Mouse (Mus musculus) embryonic facial prominence, embryonic 12.5 days (tissue): ENCODE measurements around the gene Afmid. TPM values are rescaled to one million over a fixed set of nuclear protein-coding genes. Genes with fewer than 3 reads are reported as not detected.
"Not testable (repeated sequence)": the region's sequence is repeated elsewhere in the genome, so short reads cannot be mapped to it uniquely, and the experiment has no call there.

Source experiments
- ATAC-seq: fragments of 200-750 bp; cut with Nextera tagmentation; 2 replicates; pipeline ENCODE4 v1.8.0; 2017; ENCODE audit not compliant: insufficient number of reproducible peaks, insufficient read depth, low FRiP score, low TSS enrichment
- H3K27ac ChIP-seq: fragments of 300-500 bp; sonication (generic); 2 replicates; pipeline ENCODE4 v1.5.1; 2016; ENCODE audit warnings: mild to moderate bottlenecking
- H3K27me3 ChIP-seq: fragments of 300-500 bp; sonication (generic); 2 replicates; pipeline ENCODE4 v1.6.1; 2016; ENCODE audit warnings: mild to moderate bottlenecking, moderate library complexity
- H3K36me3 ChIP-seq: fragments of 300-500 bp; sonication (generic); 2 replicates; pipeline ENCODE4 v1.6.1; 2016; ENCODE audit warnings: mild to moderate bottlenecking
- H3K4me1 ChIP-seq: fragments of 300-500 bp; sonication (generic); 2 replicates; pipeline ENCODE4 v1.6.1; 2016
- H3K4me2 ChIP-seq: fragments of 300-500 bp; sonication (generic); replicated peaks from 2 replicates; pipeline ENCODE4 v1.6.1; 2016; ENCODE audit warnings: mild to moderate bottlenecking, moderate library complexity
- H3K4me3 ChIP-seq: fragments of 300-500 bp; sonication (generic); 2 replicates; pipeline ENCODE4 v1.5.1; 2016; ENCODE audit warnings: mild to moderate bottlenecking
- H3K9ac ChIP-seq: fragments of 300-500 bp; sonication (generic); 2 replicates; pipeline ENCODE4 v1.6.1; 2016; ENCODE audit warnings: mild to moderate bottlenecking, moderate library complexity
- H3K9me3 ChIP-seq: fragments of 300-500 bp; sonication (generic); 2 replicates; pipeline ENCODE4 v1.6.1; 2016; ENCODE audit warnings: mild to moderate bottlenecking, moderate library complexity
- WGBS: fragments of 180-500 bp; shearing (Covaris S2); methylation state at CpG from one replicate; pipeline ENCODE4 v1.1.7; 2016; 5-methylcytosine and 5-hydroxymethylcytosine counted together
- polyA plus RNA-seq: library from polyadenylated mRNA; unstranded; fragments of >200 nt; fragmentation: Nextera tagmentation; extraction: Ambion mirVana; gene quantifications from 2 replicates; pipeline ENCODE4 v1.2.1, GENCODE M21; 2016

The Afmid gene
- polyA plus RNA-seq, 1 experiment from 2014 or later: 4.9 TPM

DNA sequence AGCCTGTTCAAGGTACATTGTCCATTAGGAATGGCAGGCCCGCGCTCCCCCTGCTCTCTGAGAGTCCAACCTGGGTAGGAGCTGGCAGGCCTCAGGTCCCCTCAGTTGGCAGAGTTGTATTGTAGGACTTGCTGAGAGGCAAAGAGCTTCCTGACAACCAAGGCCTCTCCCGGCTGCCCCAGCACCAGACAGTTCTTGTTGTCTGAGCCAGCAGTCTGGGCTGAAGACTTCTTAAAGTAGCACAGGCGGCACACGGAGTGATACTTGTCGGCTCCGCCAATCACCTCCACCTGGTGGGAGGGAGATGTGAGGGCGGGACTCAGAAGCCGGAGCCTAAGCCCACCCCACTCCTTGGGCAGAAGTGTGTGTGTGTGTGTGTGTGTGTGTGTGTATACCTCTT, 9.9 kb upstream of the Afmid start:
- peaks cover 82% of the 10 kb centered on the region for H3K36me3 ChIP-seq
- not testable (repeated sequence) for H3K27me3 ChIP-seq, H3K4me1 ChIP-seq, H3K9me3 ChIP-seq, H3K4me2 ChIP-seq, H3K9ac ChIP-seq, ATAC-seq, H3K4me3 ChIP-seq, H3K27ac ChIP-seq
- WGBS: 82% methylated on average over 9 of the region's 9 CpGs

DNA sequence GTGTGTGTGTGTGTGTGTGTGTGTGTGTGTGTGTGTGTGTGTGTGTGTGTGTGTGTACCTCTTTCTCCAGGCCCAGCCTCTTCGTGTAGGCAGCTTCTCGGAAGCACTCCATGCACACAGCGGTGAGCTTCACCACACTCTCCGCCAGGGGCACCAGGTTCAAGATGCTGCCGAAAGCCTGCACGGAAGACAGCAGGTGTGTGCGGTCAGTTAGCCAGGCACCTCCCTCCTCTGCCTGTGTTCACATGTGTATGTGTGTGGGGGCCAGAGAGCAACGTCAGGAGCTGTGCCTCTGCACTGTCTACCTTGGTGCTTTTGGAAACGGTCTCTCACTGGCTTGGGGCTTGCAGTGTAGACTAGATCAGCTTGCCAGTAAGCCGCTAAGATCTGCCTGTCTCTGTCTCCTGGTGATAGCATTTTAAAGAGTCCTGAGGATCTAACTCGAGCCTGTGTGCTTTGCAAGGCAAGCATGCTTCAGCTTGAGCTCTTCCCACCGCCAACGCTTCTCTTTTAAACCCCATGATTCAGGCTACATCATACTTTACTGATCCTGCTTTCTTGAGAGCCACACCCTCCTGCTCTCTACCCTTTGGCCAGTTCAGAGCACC, 9.2 kb upstream of the Afmid start:
- H3K27ac ChIP-seq: no peak overlapping the region
- no peak for ATAC-seq
- H3K4me1 ChIP-seq: no peaks in the 10 kb centered on the region
- peaks cover 88% of the 10 kb centered on the region for H3K36me3 ChIP-seq
- H3K9ac ChIP-seq: no peak overlapping the region
- H3K9me3 ChIP-seq: no peaks in the 10 kb centered on the region
- WGBS: 87% methylated on average over 11 of the region's 13 CpGs
- no peak overlapping the region for H3K4me3 ChIP-seq
- H3K4me2 ChIP-seq: no peak overlapping the region
- H3K27me3 ChIP-seq: no peaks in the 10 kb centered on the region

DNA sequence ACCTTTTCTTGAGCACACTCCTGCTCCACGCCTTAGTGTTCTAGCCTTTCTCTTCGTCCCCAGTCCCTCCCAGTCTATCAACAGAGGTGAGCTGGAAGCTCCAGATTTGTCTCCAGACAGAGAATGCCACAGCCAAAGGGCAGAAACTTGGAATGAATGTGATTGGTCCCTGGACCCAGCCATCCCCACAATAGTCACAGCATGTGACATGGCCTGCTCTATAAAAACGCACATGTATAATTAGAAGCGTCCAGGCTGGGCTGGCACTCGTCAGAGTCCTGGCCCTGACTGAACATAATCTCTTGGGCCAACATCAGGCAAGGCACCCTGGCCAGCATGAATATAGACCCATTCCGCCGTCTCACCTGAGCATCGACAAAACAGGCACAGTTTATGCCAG, 6.6 kb upstream of the Afmid start:
- WGBS: 75% methylated on average over 8 of the region's 8 CpGs
- H3K4me3 ChIP-seq: no peak overlapping the region
- peaks cover 80% of the 10 kb centered on the region for H3K36me3 ChIP-seq
- no peaks in the 10 kb centered on the region for H3K27me3 ChIP-seq
- H3K4me1 ChIP-seq: peaks cover 9% of the 10 kb centered on the region
- H3K9ac ChIP-seq: no peak overlapping the region
- H3K27ac ChIP-seq: no peak overlapping the region
- no peak for ATAC-seq
- H3K4me2 ChIP-seq: no peak overlapping the region
- no peaks in the 10 kb centered on the region for H3K9me3 ChIP-seq

DNA sequence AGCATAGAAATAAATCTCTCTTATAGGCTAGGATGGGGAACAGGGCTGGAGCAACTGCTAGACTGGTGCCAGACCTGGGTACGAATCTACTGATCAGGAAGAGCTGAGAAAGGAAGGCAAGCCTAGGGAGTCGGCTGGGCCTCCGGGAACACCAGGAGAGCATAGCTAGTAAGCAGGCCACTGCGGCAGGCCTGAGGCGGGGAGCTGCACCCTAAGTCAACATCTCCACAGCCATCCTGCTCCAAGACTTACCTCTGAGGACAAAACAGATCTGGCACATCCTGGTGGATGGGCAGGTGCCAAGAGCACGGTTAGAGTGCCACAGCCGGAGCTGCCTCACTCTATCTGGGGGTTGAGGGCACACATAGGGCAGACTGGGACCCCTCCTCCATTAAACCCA, 5.6 kb upstream of the Afmid start:
- Histone ChIP-seq H3K4me2 (no peak overlapping the region), H3K4me3 (no peak overlapping the region), H3K4me1 (peaks cover 14% of the 10 kb centered on the region), H3K9ac (no peak overlapping the region), H3K36me3 (peaks cover 70% of the 10 kb centered on the region), H3K27ac (no peak overlapping the region), H3K9me3 (no peaks in the 10 kb centered on the region), H3K27me3 (no peaks in the 10 kb centered on the region)
- 92% methylated on average over 7 of the region's 7 CpGs for WGBS
- ATAC-seq: no peak

DNA sequence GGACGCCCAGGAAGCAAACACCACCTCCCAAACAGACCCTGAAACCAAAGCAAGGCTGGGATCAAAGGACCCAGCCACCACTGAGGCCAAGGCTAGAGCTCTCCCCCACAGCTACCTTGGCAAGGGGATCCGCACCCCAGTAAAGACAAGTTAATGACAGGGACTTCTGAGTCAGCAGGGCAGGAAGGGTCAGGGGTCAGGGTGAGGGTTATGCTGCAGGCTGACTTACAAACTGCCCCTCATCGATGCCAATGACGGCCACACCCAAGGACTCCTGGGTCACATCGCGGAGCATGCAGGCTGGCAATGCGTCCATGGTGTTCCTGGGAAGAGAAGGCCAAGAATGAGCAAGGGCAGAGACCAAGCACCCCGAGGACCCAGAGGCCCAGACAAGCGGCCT, 3.9 kb upstream of the Afmid start:
- H3K9me3 ChIP-seq: no peaks in the 10 kb centered on the region
- H3K9ac ChIP-seq: no peak overlapping the region
- H3K36me3 ChIP-seq: peaks cover 54% of the 10 kb centered on the region
- no peak overlapping the region for H3K27ac ChIP-seq
- H3K27me3 ChIP-seq: no peaks in the 10 kb centered on the region
- H3K4me1 ChIP-seq: peaks cover 21% of the 10 kb centered on the region
- no peak overlapping the region for H3K4me3 ChIP-seq
- WGBS: 80% methylated on average over 9 of the region's 9 CpGs
- no peak for ATAC-seq
- no peak overlapping the region for H3K4me2 ChIP-seq

DNA sequence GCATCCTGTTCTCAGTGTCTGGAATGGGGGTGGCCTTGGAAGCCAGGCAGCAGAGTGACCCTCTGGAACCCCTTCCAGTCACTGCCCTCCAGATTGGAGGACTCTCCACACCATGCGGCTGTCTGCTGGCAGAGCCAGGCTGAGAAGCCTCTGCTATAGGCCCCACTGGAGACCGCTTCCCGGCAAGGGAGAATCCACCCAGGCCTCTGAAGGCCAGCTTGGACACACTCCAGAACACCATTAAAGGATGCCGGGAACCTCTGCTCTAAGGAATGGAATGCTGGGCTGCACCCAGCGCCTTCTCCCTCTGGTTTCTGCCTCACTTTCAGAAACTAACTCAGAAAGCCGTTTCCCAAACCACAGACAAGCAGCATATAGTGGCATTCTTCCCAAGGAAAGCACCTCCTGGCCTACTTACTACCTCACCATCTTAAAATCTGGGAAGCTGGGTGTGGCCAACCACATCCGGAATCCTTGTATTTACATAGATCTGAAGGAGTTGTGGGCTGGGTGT, 2.9 kb upstream of the Afmid start:
- ATAC-seq: no peak
- no peaks in the 10 kb centered on the region for H3K27me3 ChIP-seq
- H3K27ac ChIP-seq: no peak overlapping the region
- no peak overlapping the region for H3K9ac ChIP-seq
- H3K4me1 ChIP-seq: peaks cover 28% of the 10 kb centered on the region
- H3K4me2 ChIP-seq: no peak overlapping the region
- peaks cover 47% of the 10 kb centered on the region for H3K36me3 ChIP-seq
- no peaks in the 10 kb centered on the region for H3K9me3 ChIP-seq
- H3K4me3 ChIP-seq: no peak overlapping the region
- WGBS: 84% methylated on average over 7 of the region's 7 CpGs

DNA sequence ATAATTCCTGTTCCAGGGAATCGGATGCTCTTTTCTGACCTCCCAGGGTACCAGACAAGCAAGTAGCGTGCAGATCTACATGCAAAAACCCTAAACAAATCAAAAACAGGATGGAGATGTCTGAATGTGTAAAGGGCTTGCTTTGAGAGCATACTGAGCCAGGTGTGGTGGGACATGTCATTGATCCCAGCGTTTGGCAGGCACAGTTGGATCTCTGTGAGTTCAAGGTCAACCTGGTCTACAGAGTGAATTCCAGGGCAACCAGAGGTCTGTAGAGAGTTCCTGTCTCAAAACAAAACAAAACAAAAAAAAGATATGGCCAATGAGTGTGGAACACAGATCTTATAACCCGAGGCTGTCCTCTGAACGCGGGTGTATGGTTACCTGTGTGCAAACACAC, 2.3 kb upstream of the Afmid start:
- Histone ChIP-seq H3K4me1 (peaks cover 35% of the 10 kb centered on the region), H3K36me3 (peaks cover 41% of the 10 kb centered on the region)

DNA sequence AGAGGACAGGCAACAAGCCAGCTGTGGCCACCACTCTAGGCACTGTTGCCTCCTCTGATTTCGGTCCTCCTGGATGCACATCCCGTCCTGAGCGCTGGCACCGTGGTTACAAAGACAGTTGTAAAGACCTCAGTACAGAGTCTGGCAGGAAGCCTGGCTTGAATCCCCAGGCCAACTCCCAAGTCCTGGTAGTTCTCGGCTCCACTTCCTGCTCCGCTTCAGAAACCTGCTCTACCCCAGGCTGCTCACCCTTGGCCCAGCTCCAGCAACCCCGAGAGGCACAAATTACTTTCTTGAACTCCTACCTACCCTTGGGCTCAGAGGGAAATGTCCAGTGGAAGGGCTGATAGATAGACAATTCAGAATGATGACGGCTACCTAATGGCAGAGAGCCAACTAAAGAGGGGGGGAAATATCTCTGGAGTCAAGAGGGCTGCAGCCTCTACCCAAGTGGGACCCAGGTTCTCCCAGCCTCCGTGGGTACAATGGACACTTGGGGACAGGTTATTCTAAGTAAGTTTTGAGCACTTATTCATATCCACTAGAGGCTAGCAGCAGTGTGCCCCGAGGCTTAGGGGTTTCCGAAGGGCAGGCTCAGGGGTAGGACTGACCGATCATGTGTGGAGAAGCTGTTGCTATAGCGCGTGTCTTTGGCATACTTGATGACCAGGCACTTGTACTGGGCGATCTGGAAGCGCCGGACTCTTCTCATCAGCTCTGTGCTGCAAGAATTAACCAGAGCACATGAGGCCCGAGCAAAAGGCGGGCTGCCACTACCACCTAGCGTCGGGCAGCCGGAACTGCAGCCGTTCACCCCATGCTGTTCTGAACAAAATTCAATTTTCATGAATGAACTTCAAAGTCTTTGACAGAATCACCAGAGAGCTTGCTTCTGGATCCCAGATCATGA, 1.4 kb upstream of the Afmid start:
- H3K4me3 ChIP-seq: peak overlapping the region; percentile 56
- H3K9ac ChIP-seq: peak overlapping the region; percentile 63
- 25% methylated on average over 23 of the region's 23 CpGs for WGBS
- ATAC-seq: peak; percentile 44
- H3K4me1 ChIP-seq: peaks cover 41% of the 10 kb centered on the region
- 0 out of 2 replicates have a peak overlapping the region, but pooled peaks have one; percentile 92 for H3K27ac ChIP-seq
- H3K9me3 ChIP-seq: no peaks in the 10 kb centered on the region
- H3K4me2 ChIP-seq: peak overlapping the region; percentile 78
- H3K27me3 ChIP-seq: no peaks in the 10 kb centered on the region
- H3K36me3 ChIP-seq: peaks cover 32% of the 10 kb centered on the region

More for the DNA sequence above, 2.3 kb upstream of the Afmid start:
- Histone ChIP-seq H3K9ac (no peak overlapping the region), H3K4me2 (no peak overlapping the region), H3K27me3 (no peaks in the 10 kb centered on the region), H3K9me3 (no peaks in the 10 kb centered on the region), H3K4me3 (no peak overlapping the region), H3K27ac (no peak overlapping the region)
- 87% methylated on average over 6 of the region's 6 CpGs for WGBS
- ATAC-seq: no peak

DNA sequence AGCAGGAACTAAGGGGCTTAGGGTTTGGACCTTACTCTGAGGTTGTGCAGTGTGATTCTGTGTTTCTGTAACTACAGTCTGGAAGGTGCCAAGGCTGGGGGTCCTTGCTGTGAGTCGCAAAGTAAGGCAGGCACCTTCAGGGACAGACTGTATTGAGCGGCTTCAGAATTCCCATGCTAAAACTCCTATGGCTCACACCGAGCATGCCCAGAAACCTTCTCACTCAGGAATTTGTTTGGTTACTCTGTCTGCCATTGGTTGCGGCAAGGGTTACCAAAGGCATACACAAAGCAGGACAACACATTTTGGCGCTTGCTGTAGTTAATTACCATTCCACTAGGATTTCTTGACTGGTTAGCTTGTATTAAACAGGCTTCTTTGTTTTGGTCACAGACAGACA, 440 bp downstream of the Afmid start:
- Histone ChIP-seq H3K27me3 (no peaks in the 10 kb centered on the region), H3K27ac (peak overlapping the region; percentile 92), H3K4me2 (peak overlapping the region; percentile 78), H3K4me3 (peak overlapping the region; percentile 56), H3K9me3 (no peaks in the 10 kb centered on the region), H3K36me3 (peaks cover 13% of the 10 kb centered on the region), H3K4me1 (peaks cover 41% of the 10 kb centered on the region), H3K9ac (peak overlapping the region; percentile 63)
- peak; percentile 8; the same call in 1 of the 2 replicates for ATAC-seq
- WGBS: 4% methylated on average over 5 of the region's 5 CpGs

DNA sequence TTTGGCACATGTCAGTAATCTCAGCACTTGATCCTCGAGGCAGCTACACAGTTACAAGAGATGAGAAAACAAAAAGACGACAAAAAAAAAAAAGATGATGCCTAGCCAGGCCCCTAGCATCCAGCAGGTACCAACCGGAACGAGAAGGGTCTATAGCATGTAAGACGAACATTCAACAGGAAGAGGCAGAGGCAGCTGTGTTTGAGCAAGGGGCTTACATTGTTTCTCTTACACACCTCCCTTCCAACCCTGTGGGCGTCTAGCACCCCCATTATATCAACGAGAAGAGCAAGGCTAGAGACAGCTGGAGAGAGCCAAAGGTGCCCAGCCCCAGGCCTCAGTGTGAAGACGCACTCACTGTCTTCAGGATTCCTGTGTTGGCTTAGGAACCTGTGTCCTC, 1.2 kb downstream of the Afmid start:
- Histone ChIP-seq H3K36me3 (peaks cover 6% of the 10 kb centered on the region), H3K4me2 (peak overlapping the region; percentile 78), H3K4me1 (peaks cover 41% of the 10 kb centered on the region), H3K9ac (0 out of 2 replicates have a peak overlapping the region, but pooled peaks have one; percentile 63), H3K4me3 (peak overlapping the region; percentile 56; the same call in 1 of the 2 replicates), H3K27me3 (no peaks in the 10 kb centered on the region), H3K27ac (peak overlapping the region; percentile 92; the same call in 1 of the 2 replicates), H3K9me3 (no peaks in the 10 kb centered on the region)
- 66% methylated on average over 8 of the region's 8 CpGs for WGBS
- no peak for ATAC-seq

DNA sequence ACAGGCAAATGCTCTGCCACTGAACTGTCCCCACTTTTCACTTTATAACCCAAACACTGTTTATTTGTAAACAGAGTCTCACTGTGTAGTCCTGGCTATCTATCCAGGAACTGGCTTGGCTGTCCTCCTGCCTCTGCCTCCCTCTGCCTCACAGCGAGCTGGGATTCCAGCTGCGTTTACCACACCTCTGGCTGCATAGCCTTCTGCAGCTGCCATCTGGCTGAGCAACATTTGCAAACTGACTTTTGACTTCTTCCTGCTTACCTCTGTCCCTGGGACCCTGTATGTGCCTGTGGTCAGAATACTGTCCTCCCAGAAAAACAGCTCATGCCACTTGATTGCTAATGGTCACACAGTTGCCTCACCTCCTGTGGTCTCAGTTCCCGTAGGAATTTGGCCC, 1.7 kb downstream of the Afmid start:
- Histone ChIP-seq H3K36me3 (peaks cover 1% of the 10 kb centered on the region; the same call in 1 of the 2 replicates), H3K27ac (no peak overlapping the region), H3K4me1 (peaks cover 45% of the 10 kb centered on the region), H3K9me3 (no peaks in the 10 kb centered on the region), H3K4me3 (no peak overlapping the region), H3K27me3 (no peaks in the 10 kb centered on the region), H3K9ac (no peak overlapping the region), H3K4me2 (no peak overlapping the region)
- 64% methylated on average over 3 of the region's 3 CpGs for WGBS
- ATAC-seq: no peak
